Mouse (Mus musculus) MEL (cell line): Measurements from ENCODE around the gene Ckap4. TPM values are rescaled to one million over a fixed set of nuclear protein-coding genes. Genes with fewer than 3 reads are reported as not detected.

Experiments
- DNase-seq: peaks from one replicate; pipeline ENCODE4 v3.0.0; 2011; ENCODE audit warnings: low read depth, low spot score
- H3K27ac ChIP-seq: 2 replicates; pipeline ENCODE4 v1.5.1; 2012; ENCODE audit warnings: low read depth, mild to moderate bottlenecking, control low read depth, low read length, moderate library complexity; ENCODE audit not compliant: control insufficient read depth
- H3K27me3 ChIP-seq, 2 experiments: fragments of 150-350 bp in 1 of 2; sonication (generic) in 1 of 2; 2 replicates each; pipeline ENCODE4 v1.6.1; 2012; ENCODE audit warnings: low read length in 2 of 2, mild to moderate bottlenecking in 2 of 2, improper control_type of control experiment in 1 of 2, moderate library complexity in 1 of 2; ENCODE audit not compliant: insufficient read depth in 2 of 2, control insufficient read depth in 1 of 2
- H3K36me3 ChIP-seq, 2 experiments: 2 replicates each; pipeline ENCODE4 v1.6.1; 2012 to 2014; ENCODE audit warnings: low read length in 2 of 2, improper control_type of control experiment in 1 of 2, inconsistent platforms in 1 of 2, mild to moderate bottlenecking in 1 of 2; ENCODE audit not compliant: insufficient read depth in 2 of 2, control insufficient read depth in 1 of 2
- H3K4me1 ChIP-seq, 2 experiments: fragments of 150-350 bp in 1 of 2; sonication (generic) in 1 of 2; 2 replicates each; pipeline ENCODE4 v1.6.1; 2012; ENCODE audit warnings: low read length in 2 of 2, improper control_type of control experiment in 1 of 2, mild to moderate bottlenecking in 1 of 2; ENCODE audit not compliant: insufficient read depth in 2 of 2, control insufficient read depth in 1 of 2
- H3K4me3 ChIP-seq, 2 experiments: fragments of 150-350 bp in 1 of 2; sonication (generic) in 1 of 2; 2 replicates each; pipeline ENCODE4 v1.5.1; 2012; ENCODE audit warnings: low read depth in 2 of 2, low read length in 2 of 2, mild to moderate bottlenecking in 2 of 2, moderate library complexity in 2 of 2, control low read depth in 1 of 2, improper control_type of control experiment in 1 of 2; ENCODE audit not compliant: control insufficient read depth in 1 of 2, insufficient read depth in 1 of 2
- H3K79me2 ChIP-seq: 2 replicates; pipeline ENCODE4 v1.6.1; 2012; ENCODE audit warnings: mild to moderate bottlenecking, low read length, moderate library complexity; ENCODE audit not compliant: control insufficient read depth, poor library complexity, insufficient read depth
- H3K9ac ChIP-seq: 2 replicates; pipeline ENCODE4 v1.6.1; 2012; ENCODE audit warnings: low read depth, mild to moderate bottlenecking, control low read depth, low read length, moderate library complexity; ENCODE audit not compliant: control insufficient read depth, poor library complexity, severe bottlenecking
- H3K9me3 ChIP-seq: fragments of 150-350 bp; sonication (generic); replicated peaks from 2 replicates; pipeline ENCODE4 v1.6.1; 2012; ENCODE audit warnings: mild to moderate bottlenecking, low read length, improper control_type of control experiment, moderate library complexity; ENCODE audit not compliant: insufficient read depth
- CHD2 ChIP-seq: IDR thresholded peaks from 2 replicates; pipeline ENCODE4 v1.6.1; 2011; ENCODE audit warnings: low read length, improper control_type of control experiment
- ELF1 ChIP-seq: IDR thresholded peaks from 2 replicates; pipeline ENCODE4 v1.6.1; 2014; ENCODE audit warnings: low read depth, mild to moderate bottlenecking, inconsistent platforms, low read length, improper control_type of control experiment, moderate library complexity
- EP300 ChIP-seq, 2 experiments: IDR thresholded peaks; 2 replicates each; pipeline ENCODE4 v1.6.1; 2011; ENCODE audit warnings: improper control_type of control experiment in 2 of 2, low read length in 2 of 2, low read depth in 1 of 2, mild to moderate bottlenecking in 1 of 2
- ETS1 ChIP-seq: IDR thresholded peaks from 2 replicates; pipeline ENCODE4 v1.6.1; 2012; ENCODE audit warnings: low read depth, mild to moderate bottlenecking, inconsistent platforms, low read length, improper control_type of control experiment, moderate library complexity
- JUND ChIP-seq: IDR thresholded peaks from 2 replicates; pipeline ENCODE4 v1.6.1; 2011; ENCODE audit warnings: low read depth, mild to moderate bottlenecking, improper control_type of control experiment, low read length
- MAX ChIP-seq: IDR thresholded peaks from 2 replicates; pipeline ENCODE4 v1.6.1; 2011; ENCODE audit warnings: low read length, improper control_type of control experiment
- MXI1 ChIP-seq: IDR thresholded peaks from 2 replicates; pipeline ENCODE4 v1.6.1; 2011; ENCODE audit warnings: mild to moderate bottlenecking, low read depth, low read length, improper control_type of control experiment
- NRF1 ChIP-seq: IDR thresholded peaks from 2 replicates; pipeline ENCODE4 v1.6.1; 2014; ENCODE audit warnings: low read depth, mild to moderate bottlenecking, inconsistent platforms, low read length, improper control_type of control experiment, moderate library complexity; ENCODE audit not compliant: poor library complexity, insufficient read depth, severe bottlenecking
- POLR2A ChIP-seq, 2 experiments: IDR thresholded peaks; 2 replicates each; pipeline ENCODE4 v1.6.1; 2011 to 2012; ENCODE audit warnings: low read length in 2 of 2, mild to moderate bottlenecking in 2 of 2, control low read depth in 1 of 2, improper control_type of control experiment in 1 of 2, low read depth in 1 of 2, moderate library complexity in 1 of 2; ENCODE audit not compliant: control insufficient read depth in 1 of 2, insufficient read depth in 1 of 2, poor library complexity in 1 of 2
- POLR2AphosphoS5 ChIP-seq: IDR thresholded peaks from 2 replicates; pipeline ENCODE4 v1.6.1; 2012; ENCODE audit warnings: low read depth, borderline replicate concordance, mild to moderate bottlenecking, inconsistent platforms, low read length, moderate library complexity, mixed read lengths
- RCOR1 ChIP-seq: IDR thresholded peaks from 2 replicates; pipeline ENCODE4 v1.6.1; 2012; ENCODE audit warnings: low read depth, mild to moderate bottlenecking, inconsistent platforms, low read length, improper control_type of control experiment
- SIN3A ChIP-seq: IDR thresholded peaks from 2 replicates; pipeline ENCODE4 v1.6.1; 2012; ENCODE audit warnings: low read length, improper control_type of control experiment, inconsistent platforms
- TAL1 ChIP-seq: IDR thresholded peaks from 2 replicates; pipeline ENCODE4 v1.6.1; 2012; ENCODE audit warnings: mild to moderate bottlenecking, inconsistent platforms, low read length, moderate library complexity, mixed read lengths
- TCF12 ChIP-seq: IDR thresholded peaks from 2 replicates; pipeline ENCODE4 v1.6.1; 2014; ENCODE audit warnings: low read depth, mild to moderate bottlenecking, inconsistent platforms, low read length, improper control_type of control experiment, moderate library complexity
- USF1 ChIP-seq: IDR thresholded peaks from 2 replicates; pipeline ENCODE4 v1.6.1; 2014; ENCODE audit warnings: low read depth, mild to moderate bottlenecking, inconsistent platforms, low read length, improper control_type of control experiment, moderate library complexity
- ZMIZ1 ChIP-seq: IDR thresholded peaks from 2 replicates; pipeline ENCODE4 v1.6.1; 2012; ENCODE audit warnings: low read depth, mild to moderate bottlenecking, inconsistent platforms, low read length, improper control_type of control experiment, moderate library complexity
- polyA plus RNA-seq, 2 experiments: library from polyadenylated mRNA; stranded (reverse) in 1 of 2; unstranded in 1 of 2; fragments of >175 nt in 1 of 2; fragments of >200 nt in 1 of 2; gene quantifications; 2 replicates each; pipeline versions ENCODE4 v1.2.1 to v1.2.4; 2012; ENCODE audit warnings: low replicate concordance in 2 of 2, low read depth in 1 of 2; ENCODE audit not compliant: insufficient read length in 2 of 2, insufficient read depth in 1 of 2, missing spikeins in 1 of 2
- total RNA-seq: library from RNA; depleted of rRNA; stranded (reverse); fragments of 300-350 nt; gene quantifications from 2 replicates; pipeline ENCODE4 v1.2.3, GENCODE M21; 2012

The Ckap4 gene
- total and polyA plus RNA-seq, 3 experiments: 1.0 to 5.2 TPM; not detected in 1

GRCm38 (mm10) chr10:84508603-84509002 is 25.3 kb downstream of the Ckap4 start:
- DNase-seq: no peak
- Histone ChIP-seq H3K27me3 (no peaks in the 10 kb centered on the region; a peak in 2 of 4 replicates), H3K9ac (no peak overlapping the region), H3K79me2 (no peaks in the 10 kb centered on the region), H3K9me3 (no peaks in the 10 kb centered on the region), H3K4me3 (no peak overlapping the region), H3K36me3 (no peaks in the 10 kb centered on the region), H3K4me1 (no peaks in the 10 kb centered on the region), H3K27ac (no peak overlapping the region)
- TF ChIP-seq NRF1: no peak
- no peak for TF ChIP-seq RCOR1
- no peak for TF ChIP-seq MAX
- no peak for TF ChIP-seq EP300 (IDR thresholded peaks at IDR 0.05; ENCODE audit: low read depth in 1 of 2, low read length in 2 of 2)
- TF ChIP-seq MXI1: no peak
- TF ChIP-seq ELF1: no peak
- no peak for TF ChIP-seq TAL1
- no peak for TF ChIP-seq JUND
- no peak for TF ChIP-seq USF1
- no peak for TF ChIP-seq ZMIZ1

DNA sequence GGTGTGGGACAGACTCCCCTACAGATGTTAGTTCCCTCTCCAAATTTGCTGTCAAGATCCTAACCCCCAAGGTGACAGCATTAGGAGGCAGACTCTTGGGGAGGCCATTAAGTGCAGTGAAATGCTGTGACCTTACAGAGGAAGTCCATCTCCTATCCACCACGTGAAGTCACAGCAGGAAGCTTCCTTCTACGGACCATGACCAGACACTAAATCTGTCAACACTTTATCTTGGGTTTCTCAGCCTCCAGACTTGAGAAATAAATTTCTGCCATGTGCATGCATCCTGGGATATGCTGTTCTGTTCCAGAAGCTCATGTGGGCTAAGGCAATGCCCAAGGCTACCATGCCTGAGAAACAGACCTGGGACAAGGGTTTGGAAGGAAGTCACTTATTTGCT is 35.0 kb downstream of the Ckap4 start:
- Histone ChIP-seq H3K9me3 (no peaks in the 10 kb centered on the region), H3K79me2 (no peaks in the 10 kb centered on the region), H3K4me1 (no peaks in the 10 kb centered on the region), H3K36me3 (no peaks in the 10 kb centered on the region), H3K9ac (no peak overlapping the region), H3K27me3 (peaks cover 0 to 4% of the 10 kb centered on the region in 2 experiments; a peak in 1 of 4 replicates), H3K27ac (no peak overlapping the region), H3K4me3 (no peak overlapping the region)
- DNase-seq: no peak
- no peak for TF ChIP-seq POLR2AphosphoS5

DNA sequence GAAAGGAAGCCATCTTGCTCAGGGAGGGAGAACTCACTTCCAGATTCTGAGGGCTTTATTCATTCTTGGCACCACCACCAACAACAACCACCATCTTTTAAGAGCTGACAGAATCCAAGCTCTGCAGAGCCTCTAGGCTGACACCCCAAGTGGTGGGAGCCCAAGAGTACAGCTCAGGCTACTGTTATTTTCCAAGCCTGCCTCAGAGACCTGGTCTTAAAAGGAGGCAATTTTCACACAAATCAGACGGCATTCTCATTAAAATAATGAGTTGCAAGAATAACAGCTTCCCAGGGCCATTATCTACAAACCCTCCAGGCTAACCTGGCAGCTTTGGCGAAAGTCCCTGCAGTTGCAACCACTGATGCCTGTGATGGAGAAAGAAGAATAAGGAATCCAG is 37.1 kb downstream of the Ckap4 start:
- Histone ChIP-seq H3K4me1 (no peaks in the 10 kb centered on the region), H3K27ac (no peak overlapping the region), H3K27me3 (peaks cover 0 to 4% of the 10 kb centered on the region in 2 experiments; a peak in 1 of 4 replicates), H3K9me3 (no peaks in the 10 kb centered on the region), H3K36me3 (no peaks in the 10 kb centered on the region), H3K4me3 (no peak overlapping the region), H3K79me2 (no peaks in the 10 kb centered on the region), H3K9ac (no peak overlapping the region)
- no peak for DNase-seq
- TF ChIP-seq MAX (no peak), POLR2A (IDR thresholded peaks at IDR 0.05; ENCODE audit: control insufficient read depth in 1 of 2, insufficient read depth in 1 of 2, low read depth in 1 of 2, low read length in 2 of 2, poor library complexity in 1 of 2) (no peak), TCF12 (no peak), USF1 (no peak), POLR2AphosphoS5 (no peak), ETS1 (no peak), SIN3A (no peak), CHD2 (no peak)
